Mouse (Mus musculus): Measurements from ENCODE around the gene Chrnb4.

Chrnb4 gene

DNA sequence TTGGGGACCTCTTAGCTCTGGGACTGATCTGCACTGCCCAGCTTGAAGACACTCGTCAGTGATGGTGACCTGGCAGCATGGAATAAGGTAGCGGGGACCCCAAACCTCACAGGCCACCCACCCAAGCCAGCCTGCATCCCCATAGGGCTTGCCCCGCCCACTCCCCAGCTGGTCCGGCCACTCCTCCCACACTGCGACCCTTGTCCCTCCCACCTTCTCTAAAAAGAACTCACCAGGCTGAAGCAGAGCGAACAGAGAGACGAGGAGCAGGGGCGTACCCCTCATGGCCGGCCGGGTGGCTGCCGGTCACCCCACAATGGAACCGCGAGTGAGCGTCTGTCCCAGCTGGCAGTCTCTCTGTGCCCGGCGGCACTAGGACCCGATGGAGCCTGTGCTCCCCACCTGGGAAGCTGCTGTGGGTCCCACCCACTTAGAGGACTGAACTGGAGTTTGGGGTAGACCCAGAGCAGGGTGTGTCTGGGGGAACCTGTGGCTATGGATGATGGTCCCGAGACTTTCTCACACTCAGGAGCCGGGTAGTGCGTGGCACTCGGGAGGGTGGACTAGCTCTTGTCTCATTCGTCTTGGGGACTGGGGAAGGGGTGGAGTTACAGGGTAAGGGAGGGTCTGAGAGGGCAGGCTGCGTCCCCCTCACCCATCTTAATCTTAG is at the start of gene Chrnb4:
TSS of gene Chrnb4 (minus strand) at position 569 of the 670 bp plus-strand sequence.
- DNase-seq (ENCODE audit: low spot score in 2 of 2), result no peak

DNA sequence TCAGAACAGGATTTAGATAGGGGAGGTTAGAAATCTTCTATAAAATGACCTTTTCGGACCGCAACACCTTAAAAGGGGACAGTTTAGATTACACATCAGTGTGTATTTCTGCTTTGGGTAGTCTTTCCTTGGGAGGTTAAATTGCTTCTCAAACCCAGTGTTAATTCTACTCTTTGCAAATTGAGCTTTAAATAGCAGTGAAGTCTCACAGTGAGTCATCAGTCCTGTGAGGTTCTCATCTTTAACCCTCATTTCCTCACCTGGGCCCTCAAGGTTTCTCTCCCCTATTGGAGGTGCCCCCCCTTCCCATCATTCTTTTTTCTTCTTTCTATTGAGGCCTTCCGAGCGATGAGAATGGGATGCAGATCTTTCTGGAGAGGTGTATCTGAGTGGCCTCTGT is 48.3 kb upstream of the Chrnb4 start:
- DNase-seq (ENCODE audit: low spot score in 2 of 2), result no peak

DNA sequence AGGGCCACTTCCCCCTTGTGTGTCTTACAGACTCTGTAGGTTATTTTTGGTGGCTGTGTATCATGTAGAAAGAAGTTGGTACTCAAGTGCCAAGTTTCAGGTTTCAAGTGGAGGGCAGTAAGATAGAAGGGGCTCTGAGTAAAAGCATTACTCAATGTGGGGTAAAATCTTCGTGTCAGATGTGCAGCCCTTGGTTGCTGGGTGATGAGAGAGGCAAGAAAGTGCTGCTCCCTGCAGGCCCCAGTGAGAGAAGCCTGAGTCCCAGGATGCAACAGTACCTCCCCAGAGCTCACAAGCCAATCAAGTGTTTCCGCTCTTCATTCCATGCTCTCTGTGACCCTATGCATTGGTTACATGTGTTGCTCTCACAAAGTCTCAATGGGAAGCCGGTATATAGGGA is 47.5 kb upstream of the Chrnb4 start:
- DNase-seq (ENCODE audit: low spot score in 2 of 2), result no peak

DNA sequence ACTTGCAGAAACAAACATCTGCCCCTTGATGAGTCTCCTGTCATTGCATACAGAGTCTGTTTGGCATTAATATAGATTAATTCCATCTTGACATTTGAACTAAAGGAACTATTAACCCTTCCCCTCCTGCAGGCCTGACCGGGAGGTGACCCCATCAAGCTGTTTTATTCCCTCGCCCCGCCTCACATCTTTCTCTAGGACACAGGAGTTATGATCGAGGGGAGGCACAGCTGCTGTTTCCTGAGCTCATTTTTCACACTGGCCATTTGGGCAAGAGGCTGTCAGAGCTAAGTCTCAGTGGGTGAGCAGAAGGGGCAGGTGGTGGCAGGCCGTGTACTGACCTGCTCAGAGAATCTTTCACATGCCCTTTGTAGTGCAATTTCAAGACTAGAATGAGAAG is 41.6 kb upstream of the Chrnb4 start:
- no peak for DNase-seq (ENCODE audit: low spot score in 2 of 2)

DNA sequence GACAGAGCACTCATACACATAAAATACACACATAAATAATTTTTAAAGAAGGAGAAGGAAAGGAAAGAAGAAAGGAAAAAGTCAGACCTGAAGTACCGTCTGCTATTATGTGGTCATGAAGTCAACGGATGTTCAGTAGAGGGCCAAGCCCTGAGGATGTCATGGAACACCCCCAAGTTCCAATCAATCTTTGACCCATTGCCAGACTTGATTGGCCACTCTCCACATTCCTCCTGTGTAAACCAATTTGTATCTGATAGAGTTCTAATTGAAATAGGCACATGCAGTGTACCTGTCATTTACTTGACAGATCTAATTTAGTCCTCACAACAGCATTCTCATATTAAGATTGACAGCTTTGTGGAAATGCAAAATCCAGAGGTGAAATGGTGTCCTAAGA is 40.6 kb upstream of the Chrnb4 start:
- no peak for DNase-seq (ENCODE audit: low spot score in 2 of 2)

DNA sequence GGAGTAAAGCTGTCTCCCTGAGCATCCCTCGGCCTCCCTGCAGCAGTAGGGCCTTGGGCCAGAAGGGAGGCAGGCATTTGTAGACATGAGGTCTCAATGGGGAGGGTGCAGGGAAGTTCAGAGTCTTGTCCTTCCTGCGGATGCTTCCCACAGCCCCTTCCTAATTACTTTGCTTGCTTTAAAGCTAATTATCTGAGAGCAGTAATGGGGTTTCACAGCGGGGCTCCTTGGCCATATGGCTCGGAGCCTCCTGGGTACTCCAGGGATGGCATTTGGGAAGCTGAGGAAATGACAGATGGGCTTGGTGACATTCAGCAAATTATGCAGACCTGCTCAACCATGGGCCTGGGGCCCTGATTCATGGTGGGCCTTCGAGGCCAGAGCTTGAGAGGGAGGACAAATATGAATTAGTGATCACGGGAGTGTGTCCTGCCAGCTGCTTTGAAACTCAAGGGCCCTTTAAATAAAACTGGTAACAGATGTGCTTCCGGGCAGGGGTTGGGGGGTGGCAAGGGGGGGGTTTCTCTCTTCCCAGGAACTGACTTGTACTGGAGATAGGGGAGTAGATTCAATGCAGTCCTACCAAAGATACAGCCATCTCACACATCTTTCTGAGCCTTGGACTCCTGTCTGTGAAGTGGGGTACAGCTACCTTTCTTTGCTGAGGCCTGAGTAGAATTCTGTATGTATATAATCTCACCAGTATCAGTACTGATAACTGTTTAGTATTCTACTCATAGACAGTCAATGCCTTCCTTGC is 34.8 kb upstream of the Chrnb4 start:
- DNase-seq (ENCODE audit: low spot score in 2 of 2), result no peak

DNA sequence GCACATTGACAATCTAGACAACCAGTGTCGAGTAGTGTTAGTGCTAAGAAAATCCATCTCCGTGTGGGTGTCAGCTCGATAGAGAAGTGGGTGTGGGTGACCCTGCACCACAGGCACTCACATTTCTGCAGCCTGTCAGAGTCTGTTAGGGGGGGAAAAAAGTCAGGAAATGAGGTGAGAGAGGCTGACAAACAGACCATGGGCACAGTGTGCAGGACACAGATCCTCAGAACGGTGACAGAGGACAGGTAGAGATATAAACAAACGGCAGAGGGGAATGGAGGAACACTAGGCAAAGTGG is 19.3 kb upstream of the Chrnb4 start:
- DNase-seq (ENCODE audit: low spot score in 2 of 2), result no peak

DNA sequence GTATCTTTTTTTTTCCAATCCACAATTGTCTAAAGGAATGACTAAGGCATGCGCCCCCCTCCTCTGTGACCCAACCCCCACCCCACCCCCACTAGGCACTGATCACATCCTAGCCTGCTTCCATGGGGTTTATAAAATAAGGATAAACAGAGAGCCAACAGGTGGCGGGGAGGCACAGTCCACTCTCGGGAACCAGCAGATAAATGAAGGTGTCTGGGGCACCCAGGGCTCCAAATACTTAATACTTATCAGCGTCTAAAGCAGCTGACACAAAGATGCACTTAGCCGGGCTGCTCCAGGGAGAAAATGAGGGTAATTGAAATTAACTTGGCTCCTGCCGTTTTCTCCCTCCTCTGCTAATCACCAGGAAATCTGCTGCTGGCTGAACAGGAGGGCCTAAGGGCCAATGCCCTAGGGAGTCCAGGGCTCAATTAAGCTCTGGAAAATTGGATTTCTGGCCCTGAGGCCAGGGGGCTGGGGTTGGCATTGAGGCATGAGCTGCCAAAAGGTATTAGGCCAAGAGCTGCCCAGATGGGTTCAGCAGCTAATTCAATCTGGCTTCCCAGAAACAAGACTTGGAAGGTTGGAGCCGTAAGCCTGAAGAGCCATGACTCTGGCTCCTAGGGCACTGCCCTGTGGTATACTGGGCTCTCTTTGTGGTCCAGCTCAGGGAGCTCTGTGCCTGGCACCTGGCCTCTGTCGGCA is 18.8 kb upstream of the Chrnb4 start:
- peak; percentile 8 to 15 for DNase-seq (ENCODE audit: low spot score in 2 of 2)

DNA sequence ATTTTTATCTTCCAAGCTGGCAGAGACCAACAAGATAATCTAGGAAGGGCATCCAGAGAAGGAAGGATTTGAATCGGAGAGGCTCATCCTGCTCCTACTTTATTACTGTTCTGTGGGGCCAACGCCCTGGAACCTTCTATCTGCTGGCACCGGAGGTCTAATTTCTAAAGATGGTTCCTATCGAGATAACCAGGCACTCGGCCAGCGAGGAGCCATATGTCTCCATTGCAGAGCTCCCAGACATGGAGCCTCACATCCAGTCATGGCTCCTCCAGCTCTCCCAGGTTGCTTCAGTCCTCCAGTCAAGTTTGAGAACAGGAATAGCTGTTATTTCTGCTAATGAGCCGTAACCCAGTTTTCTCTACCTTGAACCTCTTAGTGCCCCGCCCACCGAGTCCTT is 16.7 kb upstream of the Chrnb4 start:
- DNase-seq (ENCODE audit: low spot score in 2 of 2), result no peak

DNA sequence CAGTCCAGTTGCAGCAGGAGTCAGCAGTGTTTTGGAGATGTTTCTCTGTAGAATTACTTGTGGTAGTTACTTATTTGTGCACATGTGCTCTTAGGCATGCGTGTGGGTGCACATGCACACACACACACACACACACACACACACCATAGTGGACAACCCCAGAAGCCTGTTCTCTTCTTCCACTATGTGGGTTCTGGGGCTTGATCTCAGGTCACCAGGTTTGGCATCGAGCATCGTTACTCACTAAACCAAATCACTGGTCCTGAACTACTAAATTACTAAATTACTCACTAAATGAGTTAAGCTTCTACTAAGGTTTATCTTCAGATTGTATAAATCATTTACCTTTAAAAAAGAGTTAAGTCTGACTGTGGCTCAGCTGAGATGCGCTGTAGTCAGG is 9.5 kb upstream of the Chrnb4 start:
- DNase-seq (ENCODE audit: low spot score in 2 of 2), result no peak

DNA sequence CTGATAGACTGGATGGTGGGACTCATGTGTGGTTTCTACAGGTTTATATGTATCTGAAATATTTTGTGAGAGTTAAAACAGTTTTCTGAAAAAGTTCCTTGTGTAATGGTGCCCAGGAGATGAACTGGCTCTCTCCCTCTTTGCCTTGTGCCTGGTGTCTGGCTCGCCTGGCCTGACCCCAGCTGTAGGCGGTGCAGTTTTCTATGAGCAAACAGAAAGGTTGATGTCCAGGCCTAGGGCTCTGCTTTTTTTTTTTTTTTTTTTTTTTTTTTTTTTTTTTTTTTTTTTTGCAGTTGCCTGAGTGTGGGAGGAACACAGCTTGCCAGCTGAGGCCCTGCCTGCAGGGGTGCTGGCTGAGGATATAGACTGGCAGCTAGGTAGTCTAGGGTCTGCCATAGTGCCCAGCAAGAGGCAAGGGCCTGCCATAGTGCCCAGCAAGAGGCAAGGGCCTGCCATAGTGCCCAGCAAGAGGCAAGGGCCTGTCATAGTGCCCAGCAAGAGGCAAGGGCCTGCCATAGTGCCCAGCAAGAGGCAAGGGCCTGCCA is 6.9 kb upstream of the Chrnb4 start:
- no peak for DNase-seq (ENCODE audit: low spot score in 2 of 2)

DNA sequence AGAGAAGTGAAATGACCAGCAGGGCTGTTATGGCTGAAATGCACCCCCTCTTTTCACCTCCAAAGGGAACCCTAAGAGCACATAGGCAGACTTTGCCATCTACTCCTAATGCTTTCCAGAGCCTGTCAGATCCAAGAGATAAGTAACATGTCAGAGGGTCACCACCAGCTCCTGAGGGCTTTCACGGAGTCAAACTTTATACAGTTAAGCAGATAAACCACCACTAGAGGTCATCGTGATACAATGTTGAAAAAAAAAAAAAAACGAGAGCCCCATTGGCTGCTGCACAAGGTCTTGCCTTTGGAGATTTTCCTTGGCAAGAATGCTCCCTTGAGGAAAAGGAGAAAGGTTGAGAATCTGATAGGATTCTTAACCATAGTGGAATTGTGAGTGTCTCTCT is 1.8 kb downstream of the Chrnb4 start:
- no peak for DNase-seq (ENCODE audit: low spot score in 2 of 2)

DNA sequence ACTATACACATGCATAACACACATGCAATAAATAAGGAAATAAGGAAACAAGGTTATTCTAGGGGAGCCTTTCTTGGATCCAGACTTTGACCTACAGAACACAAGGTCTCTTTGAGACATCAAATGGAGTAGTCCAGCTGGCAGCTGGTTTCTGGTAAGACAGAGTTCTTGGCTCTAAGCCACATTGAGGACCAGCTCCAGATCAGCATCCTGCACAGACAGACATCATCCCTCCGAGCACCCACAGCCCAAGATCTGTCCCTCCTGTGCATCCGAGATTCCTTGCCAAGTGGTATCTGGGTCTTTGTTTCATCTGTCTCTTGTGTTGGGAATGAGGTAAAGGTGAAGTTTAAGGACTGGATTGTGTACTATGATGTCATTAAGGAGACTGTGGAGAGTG is 3.6 kb downstream of the Chrnb4 start:
- no peak for DNase-seq (ENCODE audit: low spot score in 2 of 2)

DNA sequence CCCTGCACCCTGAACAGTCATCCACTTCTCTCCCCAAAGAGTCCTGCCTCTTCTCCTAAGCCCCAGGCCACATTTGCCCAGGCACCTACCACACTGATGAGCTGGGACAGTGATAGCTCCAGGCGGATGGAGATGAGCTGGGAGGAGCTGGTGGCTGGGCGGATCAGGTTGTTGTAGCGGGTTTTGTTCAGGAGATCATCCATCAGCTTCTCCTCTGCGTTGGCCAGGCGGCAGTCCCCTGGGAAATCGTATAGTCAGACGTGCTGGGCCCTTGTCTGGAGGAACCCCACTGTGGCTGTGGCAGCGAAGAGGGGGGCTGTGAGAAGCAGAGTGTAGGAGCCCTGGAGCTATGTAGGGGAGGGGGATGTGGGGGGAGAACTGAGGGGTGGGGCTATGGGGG is 4.9 kb downstream of the Chrnb4 start:
- no peak for DNase-seq (ENCODE audit: low spot score in 2 of 2)

DNA sequence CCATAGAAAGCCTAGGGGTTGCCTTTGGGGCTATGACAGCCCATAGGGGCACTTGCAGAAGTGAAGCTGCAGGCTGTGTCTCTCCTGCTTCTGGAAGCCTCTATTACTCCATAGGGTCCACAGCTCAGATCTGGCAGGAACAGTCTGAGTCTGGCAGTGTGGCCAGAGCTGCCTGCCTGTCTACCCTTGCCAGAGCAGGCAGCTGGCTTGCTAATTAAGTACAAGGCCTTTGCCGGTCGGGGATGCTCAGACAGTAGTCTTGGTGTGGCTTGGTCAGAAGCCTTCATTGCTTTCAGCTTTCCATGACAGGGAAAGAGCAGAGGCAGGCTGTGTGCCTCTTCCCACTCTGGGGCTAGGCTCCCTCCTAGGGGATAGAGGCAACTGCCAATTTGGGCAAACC is 7.2 kb downstream of the Chrnb4 start:
- DNase-seq (ENCODE audit: low spot score in 2 of 2), result no peak

DNA sequence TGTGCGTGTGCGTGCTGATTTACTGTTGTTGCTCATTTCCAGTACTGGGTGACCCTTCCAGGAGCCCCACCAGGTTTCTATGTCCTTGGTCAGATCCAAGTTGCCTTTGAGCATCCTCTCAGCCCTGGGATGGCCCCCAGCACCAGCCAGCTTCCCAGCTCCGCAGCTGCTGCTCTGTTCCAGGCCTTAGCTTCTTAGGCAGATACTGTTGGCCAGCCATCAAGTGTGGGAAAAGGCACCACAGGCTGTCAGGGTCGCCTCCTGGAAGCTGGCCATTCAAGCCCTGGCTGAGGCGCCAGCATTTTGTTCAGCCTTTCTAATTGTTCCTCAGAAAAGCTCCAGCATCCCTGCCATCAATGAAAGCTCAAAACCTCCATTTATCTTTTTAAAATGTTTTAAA is 8.6 kb downstream of the Chrnb4 start:
- peak in 1 of 2 experiments; percentile 10 for DNase-seq (ENCODE audit: low spot score in 2 of 2)

DNA sequence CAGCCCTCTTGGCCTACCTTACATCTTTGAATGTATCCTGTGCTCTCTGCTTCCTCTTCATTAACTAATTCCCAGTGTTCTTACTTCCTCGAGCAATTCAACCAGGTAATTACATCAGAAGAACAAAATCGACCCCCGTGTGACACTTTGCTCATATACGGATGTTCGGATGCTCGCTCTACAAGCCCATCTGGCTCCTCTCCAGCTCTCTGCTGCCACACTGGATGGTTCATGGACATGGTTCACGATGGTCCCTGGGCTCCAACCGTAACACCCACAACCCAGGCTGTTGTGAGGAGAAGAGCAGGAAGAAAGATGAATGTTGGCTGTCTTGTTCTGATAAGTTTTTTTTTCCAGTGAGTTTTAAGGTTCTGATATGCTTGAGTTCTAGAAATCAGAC is 9.6 kb downstream of the Chrnb4 start:
- DNase-seq (ENCODE audit: low spot score in 2 of 2), result no peak

DNA sequence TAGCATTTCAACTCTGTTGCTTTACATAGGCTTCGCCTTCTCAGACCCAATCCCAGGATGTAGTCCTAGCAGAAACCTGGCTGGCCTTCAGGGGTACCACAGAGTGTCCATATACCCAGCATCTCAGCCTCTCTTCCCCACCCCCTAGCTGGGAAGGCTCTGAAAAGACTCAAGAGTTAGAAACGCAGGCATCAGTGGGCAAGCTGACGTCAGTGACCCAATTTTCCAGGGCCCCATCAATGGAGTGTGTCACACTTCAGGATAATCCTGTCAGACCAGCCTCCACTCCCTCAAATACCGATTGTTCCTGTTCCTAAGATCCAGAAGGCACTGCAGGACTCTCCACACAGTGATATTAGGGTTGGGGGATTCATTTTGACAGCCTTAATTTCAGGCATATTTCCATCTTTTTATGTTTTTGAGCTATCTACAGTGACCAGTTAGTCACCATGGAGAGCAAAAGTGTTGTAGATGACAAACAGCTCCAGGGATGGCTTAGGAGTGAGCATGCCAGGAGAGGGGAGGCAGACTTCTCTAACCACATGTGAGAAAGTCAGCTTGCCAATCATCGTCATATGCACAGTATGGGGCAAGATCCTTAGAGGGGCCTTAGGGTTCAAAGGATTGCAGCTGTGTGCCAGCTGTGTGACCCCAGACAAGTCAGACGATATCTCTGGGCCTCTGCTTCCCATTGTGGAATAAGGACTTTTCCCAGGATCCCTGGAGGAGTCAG is 17.0 kb downstream of the Chrnb4 start:
- no peak for DNase-seq (ENCODE audit: low spot score in 2 of 2)

DNA sequence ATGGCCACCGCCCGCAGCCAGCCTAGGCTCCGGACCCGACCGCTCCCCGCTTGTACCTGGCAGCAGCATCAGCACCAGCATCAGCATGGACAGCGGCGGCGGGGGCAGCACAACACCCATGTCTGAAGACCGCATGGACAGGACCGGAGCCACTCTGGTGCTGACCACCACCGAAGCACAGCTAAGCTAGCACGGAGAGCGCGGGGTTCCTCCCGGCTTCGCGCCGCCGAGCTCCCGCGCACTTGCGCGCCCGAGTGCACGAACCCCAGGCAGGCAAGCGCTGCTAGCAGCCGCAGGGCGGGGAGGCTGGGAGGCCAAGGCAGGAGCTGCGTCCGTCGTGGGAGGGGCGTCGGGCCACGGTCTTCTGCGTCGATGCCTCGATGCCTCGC is 22.3 kb downstream of the Chrnb4 start, which contains the start of gene Chrna3:
TSS of gene Chrna3 (minus strand) at position 288 of the 389 bp plus-strand sequence.
- no peak for DNase-seq (ENCODE audit: low spot score in 2 of 2)

DNA sequence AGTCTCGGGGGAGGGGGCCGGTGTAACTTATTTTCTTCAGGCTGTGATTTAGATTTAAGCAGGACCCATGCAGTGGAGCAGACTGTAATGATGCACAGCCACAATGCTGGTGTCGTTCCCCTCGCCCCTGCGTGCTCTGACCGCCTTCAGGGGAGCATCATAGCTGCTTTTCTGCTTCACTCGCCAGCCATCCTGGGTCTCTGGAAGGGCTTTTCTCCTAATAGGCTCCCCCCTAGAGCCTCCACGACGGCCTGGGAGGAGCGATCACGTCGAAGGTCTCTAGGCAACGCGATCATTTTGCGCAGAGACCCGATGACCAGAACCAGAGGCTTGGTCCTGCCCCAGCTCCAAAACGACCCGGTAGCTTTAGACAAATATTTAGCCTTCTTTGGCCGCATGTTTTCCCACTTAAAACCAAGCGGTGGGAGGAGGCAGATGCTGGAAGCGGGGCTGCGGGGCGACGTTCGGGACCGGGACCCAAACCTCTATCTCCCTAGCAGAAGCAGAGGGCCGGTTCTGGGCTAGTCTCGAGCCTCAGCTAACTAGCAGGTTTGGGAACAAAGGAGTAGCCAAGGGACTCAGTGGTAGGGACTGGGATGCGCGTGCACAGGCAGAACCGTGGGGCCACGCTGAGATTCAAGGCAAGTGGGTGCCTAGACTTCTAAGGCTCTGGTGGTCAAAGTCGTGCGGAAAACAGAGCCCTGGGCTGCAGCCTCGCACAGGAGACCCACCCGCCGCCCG is 22.9 kb downstream of the Chrnb4 start:
- no peak for DNase-seq (ENCODE audit: low spot score in 2 of 2)

DNA sequence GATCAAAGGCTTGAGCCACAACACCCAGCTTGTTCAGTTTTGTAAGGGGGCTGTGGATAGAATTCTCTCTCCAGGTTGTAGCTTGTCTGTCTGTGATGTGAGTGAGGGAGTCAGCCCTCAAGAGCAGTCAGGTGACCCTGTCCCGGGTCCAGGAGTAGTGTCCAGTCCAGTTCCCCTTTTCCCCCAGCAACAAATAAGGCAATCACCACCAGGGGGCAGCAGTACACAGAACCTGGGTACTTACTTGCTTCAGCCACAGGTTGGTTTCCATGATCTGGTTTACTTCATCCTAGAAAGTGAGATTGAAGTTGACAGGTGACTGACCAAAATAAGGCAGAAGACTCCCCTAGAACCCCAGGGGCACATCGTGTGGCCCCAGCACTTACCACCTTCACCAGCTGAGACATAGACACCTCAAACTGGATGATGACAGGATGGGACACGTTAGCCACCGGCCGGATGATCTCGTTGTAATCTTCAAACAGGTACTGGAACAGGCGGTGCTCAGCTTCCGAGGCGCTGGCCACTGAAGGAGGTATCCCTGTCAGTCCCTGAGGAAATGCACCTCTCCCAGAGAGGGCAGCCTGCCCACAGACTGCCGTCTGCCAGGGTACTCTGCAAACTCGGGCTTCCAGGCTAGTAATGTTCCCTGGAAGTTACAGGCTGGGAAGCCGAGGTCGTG is 24.5 kb downstream of the Chrnb4 start:
- peak; percentile 22 to 77 for DNase-seq (ENCODE audit: low spot score in 2 of 2)
